ENCODE assay signal across 9 mouse cellular contexts in the genomic region with DNA sequence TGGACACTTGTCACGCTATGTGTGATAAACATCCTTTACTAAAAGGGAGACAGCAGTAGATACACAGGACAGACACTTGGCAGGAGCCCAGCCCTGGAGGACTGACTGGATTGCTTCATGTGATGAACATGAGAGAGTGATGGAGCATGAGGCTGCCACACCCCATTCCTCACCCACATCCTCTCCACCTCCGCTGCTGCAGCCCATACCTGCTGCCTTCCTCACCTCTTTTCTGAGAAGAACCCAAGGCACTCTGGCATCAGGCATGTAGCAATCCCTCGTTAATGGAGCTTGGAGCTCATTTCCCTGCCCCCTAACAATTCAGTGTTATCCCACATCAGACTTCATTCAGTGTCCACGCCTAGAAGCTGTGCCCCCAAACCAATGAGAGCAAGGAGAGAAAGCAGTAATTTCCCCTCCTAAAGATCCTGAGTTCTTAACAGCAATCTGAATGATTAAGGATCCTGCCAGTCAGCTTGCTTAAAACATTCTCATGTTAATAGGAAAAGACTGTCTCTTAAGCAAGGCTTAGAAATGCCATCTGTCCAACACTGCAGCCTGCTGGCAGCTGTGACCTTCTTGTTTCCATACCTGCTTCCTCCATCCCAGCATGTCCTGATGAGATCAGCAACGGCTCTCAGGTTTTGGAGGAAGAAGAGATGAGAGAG.
A peak's percentile ranks its signal among the peaks of the same experiment; 100 is the strongest.
DNase-seq lines count a peak whose midpoint lies in the region; ATAC-seq lines count a peak whose summit lies in the region.
"Had no signal": no experiment of that assay in that cellular context is flagged by ENCODE, and none has a peak within 500 bp of the region (broad histone marks: within the 10 kb centered on the region; RNA-seq: fewer than 3 reads in every experiment).

No protein-coding gene starts in this region.

- H3K4me3 ChIP-seq in forebrain, embryonic 16.5 days (replicated peaks; ENCODE audit: low read length) = no peak overlapping the region
- H3K4me3 ChIP-seq in midbrain, embryonic 16.5 days (ENCODE audit: low read depth, low read length) = no peak overlapping the region
- H3K4me3 ChIP-seq: liver, embryonic 13.5 days had no signal

- peaks cover 24% of the 10 kb centered on the region for H3K4me1 ChIP-seq in forebrain, embryonic 16.5 days (replicated peaks; ENCODE audit: control insufficient read depth, insufficient read depth, low read length)
- H3K4me1 ChIP-seq in midbrain, embryonic 16.5 days (ENCODE audit: control insufficient read depth, insufficient read depth, low read length) = peaks cover 5% of the 10 kb centered on the region

- peak; percentile 83 for ATAC-seq in forebrain, embryonic 16.5 days
- ATAC-seq in midbrain, embryonic 16.5 days = peak; percentile 81; the same call in 1 of the 2 replicates

- H3K27ac ChIP-seq in forebrain, embryonic 16.5 days (ENCODE audit: low read length) = peak overlapping the region; percentile 57
- peak overlapping the region; percentile 19; the same call in 1 of the 2 replicates for H3K27ac ChIP-seq in midbrain, embryonic 16.5 days (ENCODE audit: low read length)
- H3K27ac ChIP-seq: liver, embryonic 13.5 days had no signal

- DNase-seq in embryo, embryonic 10 days (ENCODE audit: low spot score) = peak; percentile 21
- no peak for DNase-seq in embryo, embryonic 9.5 days (ENCODE audit: extremely low spot score)
- DNase-seq in ZHBTc4 (ENCODE audit: low read depth, low spot score) = peak; percentile 87
- DNase-seq in heart, adult 8-10 months (ENCODE audit: low spot score) = no peak
- no peak for DNase-seq in gastrocnemius, postnatal 4 days (ENCODE audit: low spot score in 2 of 2)
- no peak for DNase-seq in ovary, postnatal 14 days (ENCODE audit: low spot score)
- DNase-seq: liver, embryonic 13.5 days had no signal

- no peaks in the 10 kb centered on the region for H3K27me3 ChIP-seq in forebrain, embryonic 16.5 days (replicated peaks; ENCODE audit: control insufficient read depth, insufficient read depth, low read length)
- no peaks in the 10 kb centered on the region for H3K27me3 ChIP-seq in midbrain, embryonic 16.5 days (ENCODE audit: control insufficient read depth, insufficient read depth, low read depth, low read length)
- H3K27me3 ChIP-seq: liver, embryonic 13.5 days had no signal

- 23% methylated on average over 5 of the region's 5 CpGs for WGBS in forebrain, embryonic 16.5 days
- WGBS in midbrain, embryonic 16.5 days = 36% methylated on average over 5 of the region's 5 CpGs

- H3K36me3 ChIP-seq in forebrain, embryonic 16.5 days (ENCODE audit: control insufficient read depth, insufficient read depth) = no peaks in the 10 kb centered on the region
- H3K36me3 ChIP-seq in midbrain, embryonic 16.5 days (ENCODE audit: control insufficient read depth, insufficient read depth, low read length) = no peaks in the 10 kb centered on the region
- H3K36me3 ChIP-seq: liver, embryonic 13.5 days had no signal

- peak overlapping the region; percentile 15; the same call in 1 of the 2 replicates for H3K9ac ChIP-seq in forebrain, embryonic 16.5 days (replicated peaks; ENCODE audit: low read depth, low read length)
- H3K9ac ChIP-seq in midbrain, embryonic 16.5 days (ENCODE audit: low read depth, low read length) = 0 out of 2 replicates have a peak overlapping the region, but pooled peaks have one; percentile 20
- H3K9ac ChIP-seq: liver, embryonic 13.5 days had no signal

- no peak overlapping the region for H3K4me2 ChIP-seq in forebrain, embryonic 16.5 days (ENCODE audit: low read length)
- H3K4me2 ChIP-seq in midbrain, embryonic 16.5 days (ENCODE audit: low read length) = no peak overlapping the region
- H3K4me2 ChIP-seq: liver, embryonic 13.5 days had no signal

- H3K9me3 ChIP-seq in forebrain, embryonic 16.5 days (ENCODE audit: control insufficient read depth, low read length) = no peaks in the 10 kb centered on the region
- no peaks in the 10 kb centered on the region for H3K9me3 ChIP-seq in midbrain, embryonic 16.5 days (replicated peaks; ENCODE audit: control insufficient read depth, low read length, poor library complexity, severe bottlenecking)
- H3K9me3 ChIP-seq: liver, embryonic 13.5 days had no signal

Comparison
In these comparisons a context has a peak if more than half of its experiments do, and no peak if none do; other contexts are left out.
1. DNase-seq: peak in embryo, embryonic 10 days (single experiment) and ZHBTc4 (single experiment); none in embryo, embryonic 9.5 days (single experiment), heart, adult 8-10 months (single experiment), gastrocnemius, postnatal 4 days (0 of 2) and ovary, postnatal 14 days (single experiment).